Mouse (Mus musculus) monocyte, adult 5-6 weeks (primary cell): Measurements from ENCODE around the gene Gcnt4. TPM values are rescaled to one million over a fixed set of nuclear protein-coding genes. Genes with fewer than 3 reads are reported as not detected.
"Not testable (repeated sequence)": the region's sequence is repeated elsewhere in the genome, so short reads cannot be mapped to it uniquely, and the experiment has no call there.

Source experiments
- ATAC-seq: fragments of 153-309, 156-312 bp; replicated peaks from 2 replicates; pipeline ENCODE4 v1.8.0; 2017; ENCODE audit warnings: mild to moderate bottlenecking; ENCODE audit not compliant: low TSS enrichment, insufficient number of reproducible peaks, severe bottlenecking, poor library complexity, low FRiP score
- total RNA-seq: library from RNA; stranded (forward); fragments of 200-1000, 200-491, 200-594 nt; gene quantifications from 3 replicates; pipeline ENCODE4 v1.2.3, GENCODE M21; 2017

Gcnt4 gene
- total RNA-seq, 1 experiment from 2014 or later: not detected

DNA sequence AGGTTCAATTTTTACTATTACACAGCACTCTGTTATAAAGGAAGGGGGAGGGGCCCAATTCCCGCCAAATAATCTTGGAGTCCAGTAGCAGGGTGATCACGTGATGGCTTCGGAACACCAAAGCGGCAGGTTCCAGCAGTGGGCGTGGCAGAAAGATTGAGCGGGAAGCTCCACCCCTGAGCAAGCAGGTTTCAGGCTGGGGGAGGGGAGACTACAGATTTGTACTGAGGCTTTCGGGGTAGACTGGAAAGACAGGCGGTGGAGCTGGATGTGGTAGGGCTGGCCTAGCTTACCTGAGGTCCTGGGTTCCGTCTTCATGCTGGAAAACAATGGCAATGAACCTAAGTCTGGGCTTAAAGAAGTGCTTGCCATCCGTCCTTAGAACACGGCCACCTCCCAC is 17.0 kb downstream of the Gcnt4 start:
- ATAC-seq: not testable (repeated sequence)

DNA sequence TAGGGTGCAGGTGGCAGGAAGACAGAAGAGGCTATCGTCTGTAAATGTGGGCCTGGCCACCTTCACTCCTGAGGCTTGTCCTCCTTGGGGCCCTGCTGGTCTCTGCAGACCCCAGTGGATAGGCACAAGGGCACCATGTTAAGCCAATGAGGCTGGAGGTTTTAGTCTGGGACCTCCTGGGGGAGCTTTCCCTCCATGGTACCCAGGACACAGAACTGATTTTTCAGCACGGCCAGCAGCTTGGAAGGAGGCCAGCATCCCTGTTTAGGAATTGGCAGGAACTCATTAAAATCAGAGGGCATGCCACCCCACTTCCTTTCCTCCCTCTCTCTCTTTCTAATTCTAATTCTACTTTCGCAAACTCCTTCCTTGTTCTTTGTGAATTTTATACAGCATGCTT is 19.1 kb downstream of the Gcnt4 start:
- no peak for ATAC-seq

DNA sequence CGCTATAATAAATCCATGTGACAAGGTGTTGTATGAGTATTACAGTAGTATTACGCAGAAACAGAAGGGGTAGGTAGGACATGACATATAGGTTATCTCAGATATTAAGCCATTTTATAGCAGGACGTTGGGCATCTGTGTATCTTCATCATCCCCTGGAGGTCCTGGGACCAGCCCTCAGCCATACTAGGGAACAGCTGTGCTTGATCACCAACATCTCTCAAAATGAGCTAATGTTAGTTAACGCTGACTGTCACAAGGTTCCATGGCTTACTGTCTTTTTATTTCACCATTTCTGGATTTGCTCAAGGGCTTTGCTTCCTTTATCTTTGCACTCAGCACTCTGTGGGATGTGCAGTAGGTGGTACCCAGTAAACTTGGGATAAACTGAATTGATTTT is 21.3 kb downstream of the Gcnt4 start:
- ATAC-seq: no peak

DNA sequence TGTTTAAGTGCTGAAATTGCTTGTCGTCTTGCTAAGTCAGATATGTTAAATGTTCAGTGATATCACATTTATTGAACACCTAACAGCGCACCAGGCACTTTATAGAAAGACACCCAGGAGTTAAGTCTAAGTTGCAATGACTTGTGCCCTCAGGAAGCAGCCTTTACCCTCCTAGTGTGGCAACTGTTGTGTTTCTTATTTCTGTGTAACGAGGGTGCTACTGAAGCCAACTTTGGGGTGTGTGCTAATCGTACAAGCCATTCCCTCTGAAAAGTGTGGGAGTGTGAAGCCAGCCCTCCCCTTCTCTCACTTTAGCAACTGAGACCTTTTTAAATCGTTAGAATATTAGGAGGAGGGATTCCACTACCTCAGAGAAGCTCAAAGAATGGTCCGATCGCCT is 23.2 kb downstream of the Gcnt4 start:
- no peak for ATAC-seq

DNA sequence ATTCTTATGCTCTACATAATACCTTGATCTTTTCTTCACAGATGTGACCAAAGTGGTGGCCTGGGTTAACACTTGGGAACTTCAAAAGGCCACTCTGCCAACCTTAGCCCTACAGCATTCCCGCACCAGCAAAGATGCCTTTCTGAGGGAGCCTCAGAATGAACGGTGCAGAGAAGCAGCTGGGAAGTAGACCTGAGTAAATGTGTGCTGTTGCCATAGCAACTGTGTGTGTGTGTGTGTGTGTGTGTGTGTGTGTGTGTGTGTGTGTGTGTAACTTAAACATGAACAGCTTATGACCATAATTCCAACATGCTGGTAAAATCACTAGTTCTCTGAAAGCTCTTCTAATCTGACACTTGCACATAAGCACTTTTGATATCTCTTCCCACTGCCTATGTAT is 27.4 kb downstream of the Gcnt4 start:
- ATAC-seq: no peak

DNA sequence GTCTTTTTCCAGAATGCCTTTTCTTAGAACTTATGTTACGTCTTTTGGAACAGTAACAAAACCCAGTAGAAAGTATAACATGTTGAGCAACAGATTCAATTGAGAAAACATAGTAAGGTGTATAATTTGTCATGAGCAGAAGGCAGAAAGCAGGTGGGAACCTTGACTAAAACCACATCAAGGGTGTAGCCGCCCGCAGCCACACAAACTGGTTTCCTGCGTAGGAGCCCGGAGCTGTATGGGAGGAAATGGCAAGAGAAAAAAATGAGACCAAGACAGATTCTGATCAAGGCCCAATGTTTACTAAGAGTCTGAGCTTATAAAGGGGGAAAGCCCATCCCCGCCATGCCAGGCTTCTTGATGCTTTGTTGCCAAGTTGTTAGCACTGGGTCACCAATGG is 32.0 kb downstream of the Gcnt4 start:
- ATAC-seq: no peak

DNA sequence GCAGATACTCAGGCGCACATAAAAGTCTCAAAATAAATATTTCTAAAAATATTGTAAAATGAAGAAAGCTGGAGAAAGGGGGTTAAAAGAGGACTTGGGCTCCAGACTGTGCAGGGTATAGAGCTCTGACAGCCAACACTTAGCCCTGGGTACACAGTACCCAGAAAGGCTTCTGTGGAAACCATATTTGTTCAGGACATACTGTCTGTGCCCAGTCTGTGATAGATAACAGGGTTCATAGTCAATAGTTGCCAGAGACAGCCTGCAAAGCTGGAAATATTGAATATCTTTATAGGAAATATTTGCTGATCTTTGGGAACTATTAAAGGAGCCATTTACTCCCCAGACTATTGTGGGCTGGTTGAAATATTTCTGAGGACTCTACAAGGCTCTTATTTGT is 35.5 kb downstream of the Gcnt4 start:
- ATAC-seq: no peak

DNA sequence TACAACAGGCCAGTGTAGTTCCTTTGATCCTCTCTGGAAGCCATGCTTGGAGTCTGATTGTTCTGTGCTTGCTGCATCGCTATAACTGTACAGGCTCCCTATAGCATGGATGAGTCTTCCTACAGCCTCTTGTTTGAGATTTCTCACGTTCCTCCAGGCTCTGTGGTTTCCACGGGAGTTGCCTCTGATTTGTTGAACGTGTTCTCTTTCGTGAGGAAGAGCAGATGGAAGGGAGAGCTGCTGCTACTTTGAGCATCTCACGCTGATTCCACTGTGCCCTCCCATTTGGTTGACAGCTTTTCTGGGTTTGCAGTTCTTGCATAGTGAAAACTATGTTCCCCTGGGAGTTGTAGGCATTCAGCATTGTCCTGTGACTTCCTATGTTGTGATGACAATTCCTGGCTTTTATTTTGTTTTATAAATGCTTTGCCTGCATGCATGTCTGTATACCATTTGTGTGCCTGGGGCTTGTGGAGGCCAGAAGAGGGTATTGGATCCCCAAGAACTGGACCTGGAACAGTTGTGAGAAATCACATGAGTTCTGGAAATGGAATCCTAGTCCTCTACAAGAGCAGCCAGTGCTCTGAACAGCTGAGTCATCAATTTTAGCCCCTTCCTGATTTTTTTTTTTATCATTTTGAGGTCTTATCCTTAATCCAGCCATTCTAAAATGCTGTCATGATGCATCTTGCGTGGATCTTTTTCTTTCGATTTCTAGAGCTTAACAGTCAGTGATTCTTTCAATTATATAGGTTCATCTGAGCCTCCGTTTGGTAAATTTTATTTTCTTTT is 37.1 kb downstream of the Gcnt4 start:
- no peak for ATAC-seq

DNA sequence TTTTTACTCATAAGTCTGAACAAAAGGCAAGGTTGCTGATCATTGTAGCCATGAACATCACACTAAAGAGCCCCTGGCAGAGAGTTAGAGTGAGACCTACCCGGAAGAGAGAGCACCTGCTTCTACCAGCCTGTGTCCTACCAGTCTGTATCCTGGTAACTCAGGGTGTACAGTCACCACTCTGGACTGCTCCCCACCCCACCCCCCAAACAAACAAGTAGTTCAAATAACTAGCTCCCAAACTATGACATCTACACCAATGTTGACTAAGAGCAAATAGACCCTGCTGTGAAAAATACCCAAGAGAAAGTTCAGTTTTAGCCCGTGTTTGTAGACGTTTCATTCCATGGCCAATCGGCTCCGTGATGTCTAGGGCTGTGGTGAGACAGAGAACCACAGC is 38.3 kb downstream of the Gcnt4 start:
- no peak for ATAC-seq

DNA sequence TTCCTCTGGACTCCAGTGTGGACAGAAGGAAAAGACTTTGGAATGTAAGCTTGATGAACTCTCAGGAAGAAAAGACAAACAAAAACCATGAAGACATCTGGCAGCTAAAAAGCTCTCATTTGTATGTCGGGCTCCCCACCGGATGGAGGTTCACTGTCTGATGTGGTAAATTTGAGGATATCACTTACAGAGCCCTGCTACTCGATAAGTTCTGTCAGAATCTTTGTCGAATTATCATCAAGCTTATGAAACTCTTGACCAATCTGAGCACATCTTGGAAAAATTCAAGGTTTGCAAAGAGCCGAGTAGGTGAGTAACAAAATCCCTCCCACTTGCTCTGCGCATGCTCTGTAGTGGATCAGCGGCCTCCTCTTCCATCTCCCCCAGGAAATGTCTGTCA is 40.5 kb downstream of the Gcnt4 start:
- no peak for ATAC-seq

DNA sequence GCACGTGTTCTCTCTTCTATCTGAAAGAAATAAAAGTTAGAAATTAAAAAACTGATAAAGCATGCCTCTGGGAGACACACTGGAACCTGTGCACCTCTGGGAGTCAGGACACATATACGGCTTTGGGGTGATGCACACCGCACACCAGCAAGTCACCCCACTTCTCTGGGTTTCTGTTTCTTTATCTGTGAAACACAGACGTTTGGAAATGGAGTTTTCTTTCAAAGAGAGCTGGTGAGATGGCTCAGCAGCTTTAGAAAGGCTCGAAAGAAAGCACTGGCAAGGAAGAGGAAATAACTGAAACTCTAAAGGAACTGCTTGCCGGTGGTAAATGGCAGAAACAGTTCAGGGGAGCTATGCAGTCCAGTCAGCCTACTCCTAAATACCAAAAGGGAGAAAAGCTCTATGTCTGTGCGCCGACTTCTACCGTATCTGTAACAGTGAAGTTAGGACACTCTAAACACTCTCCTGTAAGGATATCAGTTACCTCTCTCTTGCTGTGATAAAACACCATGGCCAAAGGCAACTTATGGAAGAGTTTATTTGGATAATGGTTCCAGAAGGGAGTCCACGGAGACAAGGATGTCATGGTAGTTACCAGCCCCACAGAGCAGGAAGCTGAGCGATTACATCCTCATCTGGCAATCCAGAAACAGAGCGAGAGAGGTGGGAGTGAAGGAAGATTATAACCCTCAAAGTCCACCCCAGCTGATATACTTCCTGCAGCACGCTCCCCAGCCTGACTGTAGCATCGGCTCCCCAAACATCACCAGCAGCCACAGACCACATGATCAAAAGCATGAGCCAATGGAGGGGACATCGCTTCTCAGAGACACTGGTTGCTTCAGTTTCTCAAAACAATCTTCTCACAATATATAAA is 42.0 kb downstream of the Gcnt4 start:
- ATAC-seq: no peak

DNA sequence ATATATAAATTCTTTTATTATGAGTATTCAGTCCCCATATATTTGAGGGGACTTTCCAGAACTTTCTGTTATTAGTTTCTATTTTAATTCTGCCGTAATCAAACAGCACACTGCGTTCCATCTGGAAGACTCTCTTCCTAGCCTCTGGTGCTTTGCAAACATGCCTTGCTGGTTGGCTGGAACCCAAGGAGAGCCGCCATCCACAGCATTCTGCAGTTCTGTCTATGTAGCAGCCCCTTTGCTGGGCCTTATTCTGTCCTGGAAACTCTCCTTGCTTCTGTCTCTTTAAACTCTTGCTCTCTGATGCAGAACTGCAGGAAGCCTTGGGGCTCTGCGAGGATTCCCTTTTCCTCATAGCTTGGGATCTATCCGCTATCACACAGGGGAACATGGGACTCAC is 42.6 kb downstream of the Gcnt4 start:
- no peak for ATAC-seq

DNA sequence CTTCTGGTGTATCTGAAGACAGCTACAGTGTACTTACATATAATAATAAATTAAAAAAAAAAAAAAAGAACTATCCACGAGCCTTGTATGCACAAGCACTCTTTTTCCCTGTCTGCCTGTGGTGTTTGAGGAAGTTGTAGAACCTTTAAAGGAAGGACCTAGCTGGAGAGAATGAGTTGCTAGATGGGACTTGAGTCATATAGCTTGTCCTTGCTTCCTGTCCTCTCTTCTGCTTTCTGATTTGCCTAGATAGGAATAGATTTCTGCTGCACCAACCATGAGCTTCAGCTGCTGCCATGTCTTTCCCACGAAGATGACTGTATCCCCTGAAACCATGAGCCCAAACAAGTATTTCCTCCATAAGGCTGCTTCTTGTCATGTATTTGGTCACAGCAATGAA is 43.3 kb downstream of the Gcnt4 start:
- ATAC-seq: no peak

DNA sequence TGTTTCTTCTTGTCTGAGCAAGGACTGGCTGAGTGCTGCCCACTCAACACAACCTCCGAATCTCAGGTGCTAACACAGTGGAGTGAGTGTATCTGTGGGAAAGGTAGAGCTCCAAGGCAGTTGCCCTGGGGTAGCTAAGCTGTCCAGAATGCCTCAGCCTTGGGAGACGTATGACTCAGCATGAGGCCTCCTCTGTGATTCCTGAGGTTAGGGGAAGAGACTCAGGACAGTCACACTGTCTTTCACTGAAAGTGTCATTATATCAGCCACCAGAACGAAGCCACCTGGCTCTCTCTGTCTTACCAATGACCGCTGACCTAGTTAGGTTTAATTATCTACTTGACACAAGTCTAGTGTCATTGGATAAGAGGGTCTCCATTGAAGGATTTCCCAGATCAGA is 46.6 kb downstream of the Gcnt4 start:
- no peak for ATAC-seq

DNA sequence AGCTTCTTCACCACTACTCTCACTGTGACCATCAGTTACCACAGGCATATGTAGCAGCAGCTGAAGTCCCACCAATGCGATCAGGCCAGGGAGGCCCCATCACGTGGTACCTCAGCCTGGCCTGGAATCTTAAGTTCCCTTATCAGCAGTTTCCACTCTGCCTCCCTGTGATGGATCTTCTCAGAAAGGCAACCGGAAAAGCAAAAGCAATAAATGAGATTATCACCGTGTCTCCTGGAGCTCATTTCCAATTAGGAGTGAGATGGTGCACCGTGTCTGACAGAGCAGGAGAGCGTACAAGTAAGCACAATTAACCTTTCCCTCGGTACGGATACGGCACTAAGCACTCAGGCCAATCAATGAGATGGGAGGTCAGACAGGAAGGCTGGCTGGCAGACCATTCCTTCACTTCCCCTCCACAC is 47.4 kb downstream of the Gcnt4 start:
- no peak for ATAC-seq

DNA sequence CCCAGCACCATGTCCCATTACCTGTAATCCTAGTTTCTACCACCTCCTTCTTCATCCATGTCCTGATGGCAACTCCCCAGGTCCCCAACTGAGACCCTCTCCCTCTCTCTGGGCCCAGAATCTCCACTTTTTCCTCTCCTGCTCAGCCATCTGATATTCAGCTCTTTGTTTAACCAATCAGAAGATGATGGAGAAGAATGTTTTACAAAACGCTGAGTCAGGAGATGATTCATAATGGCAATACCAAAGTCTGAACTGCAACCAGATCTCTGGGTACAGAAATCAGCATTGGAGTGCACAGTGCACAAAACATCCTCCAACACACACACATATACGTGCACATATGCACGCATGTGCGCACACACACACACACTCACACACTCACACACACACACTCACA is 48.8 kb downstream of the Gcnt4 start:
- no peak for ATAC-seq

DNA sequence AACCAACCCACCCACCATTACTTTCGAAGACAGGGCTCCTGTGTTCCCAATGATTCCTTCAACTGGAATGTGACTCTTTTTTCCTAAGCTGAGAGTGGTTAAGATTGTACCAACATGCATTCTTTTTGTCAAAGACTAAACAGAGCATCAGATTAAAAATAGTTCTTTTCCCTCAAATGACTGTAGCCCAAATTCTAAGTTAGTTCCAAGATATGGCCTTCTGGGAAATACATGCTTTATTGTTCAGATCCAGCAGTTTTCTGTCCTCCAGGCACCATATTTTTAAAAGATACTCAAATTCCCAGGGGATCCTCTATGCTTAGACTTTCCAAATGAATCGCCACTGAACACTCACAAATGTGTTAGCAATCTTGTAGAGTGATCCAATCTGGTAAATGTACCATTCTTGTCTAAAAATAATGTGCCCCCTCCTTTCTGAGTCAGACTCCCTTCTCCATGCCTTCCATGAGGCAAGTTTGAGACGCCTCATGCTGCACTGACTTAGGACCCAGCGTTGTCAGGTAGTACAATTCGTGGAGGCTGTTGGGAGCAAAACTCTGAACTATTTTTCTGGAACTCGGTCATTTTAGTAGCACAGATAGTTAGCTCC is 52.6 kb downstream of the Gcnt4 start:
- ATAC-seq: no peak

DNA sequence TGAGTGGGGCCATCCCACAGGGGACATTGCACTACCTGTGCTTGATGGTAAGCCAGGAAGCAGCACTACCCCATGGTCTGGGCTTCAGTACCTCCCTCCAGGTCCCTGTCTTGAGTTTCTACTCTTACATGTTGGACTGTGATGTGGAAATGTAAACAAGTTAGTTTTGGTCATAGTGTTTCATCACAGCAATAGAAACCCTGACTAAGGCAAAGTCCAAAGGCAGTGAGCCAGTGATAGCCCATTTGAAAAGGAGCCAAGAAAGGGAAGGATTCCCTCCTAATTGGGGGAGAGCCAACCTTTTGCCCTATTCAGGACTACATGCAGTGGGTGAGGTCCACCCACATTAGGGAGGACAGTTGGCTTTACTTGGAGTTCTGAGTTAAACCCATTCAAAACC is 56.1 kb downstream of the Gcnt4 start:
- ATAC-seq: no peak

DNA sequence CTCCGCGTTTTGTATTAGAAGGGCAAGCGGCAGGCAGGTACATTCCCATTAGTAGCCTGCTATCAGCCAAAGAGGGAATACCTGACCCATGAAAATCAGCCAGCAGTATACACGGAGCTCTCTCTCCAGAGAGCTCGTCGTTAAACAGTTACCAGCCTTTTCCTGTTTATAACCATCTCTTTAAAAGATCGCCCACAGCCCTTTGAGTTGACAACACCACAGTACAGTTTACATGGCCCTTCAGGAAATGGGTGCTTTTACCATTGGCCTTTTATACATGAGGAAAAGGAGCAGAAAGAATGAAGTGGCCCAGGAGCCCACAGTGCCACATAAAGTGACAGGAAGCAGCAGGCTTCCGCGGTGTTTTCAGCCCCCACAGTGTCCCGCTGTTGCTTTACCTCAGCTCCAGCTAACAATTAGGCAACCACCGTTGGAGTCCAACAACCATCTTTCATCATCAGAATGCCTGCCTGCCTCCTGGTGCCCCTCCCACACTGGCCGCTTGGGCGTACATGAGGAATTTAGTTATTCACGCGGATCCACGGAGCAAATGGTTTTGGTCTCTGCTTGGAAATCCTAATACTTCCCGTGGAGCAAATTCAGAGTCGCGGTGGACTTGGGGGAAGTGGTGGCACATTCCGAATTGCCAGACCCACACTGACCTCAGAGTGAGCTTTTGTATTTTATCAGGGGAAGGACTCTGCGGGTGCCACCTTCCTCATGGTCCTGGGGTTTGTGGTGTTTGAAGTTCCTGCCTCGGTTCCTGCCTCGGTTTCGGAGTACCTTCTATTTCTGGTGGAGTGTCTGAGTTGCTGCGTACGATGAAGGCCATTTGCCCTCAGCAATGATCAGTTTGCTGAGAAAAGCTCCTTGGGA is 59.0 kb downstream of the Gcnt4 start:
- ATAC-seq: no peak
